Mouse (Mus musculus) olfactory bulb, adult 2 months (tissue): ENCODE measurements around the gene Nt5dc3.

Source experiments
- CTCF ChIP-seq: fragments of 200-500 bp; IDR thresholded peaks from 2 replicates; pipeline ENCODE4 v1.5.1; 2012; ENCODE audit warnings: low read depth, mild to moderate bottlenecking, low read length, moderate library complexity; ENCODE audit not compliant: insufficient read depth
- POLR2A ChIP-seq: fragments of 200-500 bp; IDR thresholded peaks from 2 replicates; pipeline ENCODE4 v1.6.1; 2012; ENCODE audit warnings: mild to moderate bottlenecking, low read depth, low read length, moderate library complexity; ENCODE audit not compliant: insufficient read depth

GRCm38 (mm10) chr10:86849508-86849907 lies 70.7 kb downstream of the Nt5dc3 start:
- TF ChIP-seq CTCF (no peak), POLR2A (no peak)
